21 mouse cellular contexts compared by ENCODE assay signal in genomic region chr4:82456323-82456713, GRCm38 (mm10).
"Had no signal": no experiment of that assay in that cellular context is flagged by ENCODE, and none has a peak within 500 bp of the region (broad histone marks: within the 10 kb centered on the region; RNA-seq: fewer than 3 reads in every experiment).

No protein-coding gene starts in this region.

- ATAC-seq: midbrain, embryonic 16.5 days had no signal

- H3K4me3 ChIP-seq: left cerebral cortex, adult 2 months; lung, embryonic 15.5 days; midbrain, embryonic 10.5 days; midbrain, embryonic 13.5 days; myocyte; neural tube, embryonic 13.5 days; stomach, embryonic 15.5 days had no signal

- H3K9me3 ChIP-seq: lung, embryonic 15.5 days; midbrain, embryonic 10.5 days; midbrain, embryonic 13.5 days; neural tube, embryonic 13.5 days; stomach, embryonic 15.5 days had no signal

- H3K36me3 ChIP-seq: lung, embryonic 15.5 days; midbrain, embryonic 10.5 days; midbrain, embryonic 13.5 days; neural tube, embryonic 13.5 days; stomach, embryonic 15.5 days had no signal

- DNase-seq: kidney, adult 8-10 months; kidney, postnatal 10 days; kidney, postnatal 36 days; layer of hippocampus, postnatal 36 days; lung, adult 18-20 months; lung, postnatal 10 days; lung, postnatal 36 days; retina, postnatal 1 day; right cerebral cortex, postnatal 25 days; spleen, adult 18-20 months; thymus, postnatal 25 days had no signal

- H3K4me1 ChIP-seq: megakaryocyte, embryonic 14.5 days had no signal

- H3K27ac ChIP-seq: left cerebral cortex, adult 2 months; liver, embryonic 14.5 days; lung, embryonic 15.5 days; midbrain, embryonic 10.5 days; midbrain, embryonic 13.5 days; neural tube, embryonic 13.5 days; stomach, embryonic 15.5 days had no signal

- H3K27me3 ChIP-seq: lung, embryonic 15.5 days; megakaryocyte, embryonic 14.5 days; midbrain, embryonic 13.5 days; neural tube, embryonic 13.5 days; stomach, embryonic 15.5 days had no signal

- H3K4me2 ChIP-seq: lung, embryonic 15.5 days; midbrain, embryonic 13.5 days; neural tube, embryonic 13.5 days; stomach, embryonic 15.5 days had no signal

- H3K9ac ChIP-seq: liver, embryonic 14.5 days; lung, embryonic 15.5 days; midbrain, embryonic 13.5 days; neural tube, embryonic 13.5 days; stomach, embryonic 15.5 days had no signal
